Mouse (Mus musculus): ENCODE measurements at regions not wholly inside any gene's neighbourhood (a gene's known extent, or its start where the extent isn't known, plus 50 kb on each side); places are given as distances from the start of the nearest gene placed in this dataset.
A peak's percentile ranks its signal among the peaks of the same experiment; 100 is the strongest.

GRCm38 (mm10) chr10:111897361-111897760 lies 75.1 kb upstream of the Krr1 start:
- Histone ChIP-seq H3K36me3 (ENCODE audit: control insufficient read depth, insufficient read depth) (no peaks in the 10 kb centered on the region), H3K27me3 (ENCODE audit: control insufficient read depth, insufficient read depth, low read length) (no peaks in the 10 kb centered on the region), H3K9ac (ENCODE audit: low read length) (no peak overlapping the region), H3K4me2 (ENCODE audit: low read depth, low read length) (no peak overlapping the region), H3K9me3 (replicated peaks; ENCODE audit: control insufficient read depth, low read length) (no peaks in the 10 kb centered on the region), H3K27ac (ENCODE audit: low read length) (no peak overlapping the region), H3K4me1 (ENCODE audit: control insufficient read depth, insufficient read depth, low read length) (peaks cover 16% of the 10 kb centered on the region), H3K4me3 (ENCODE audit: low read length) (no peak overlapping the region)
- 42% methylated on average over 3 of the region's 3 CpGs for WGBS
- no peak for ATAC-seq (replicated peaks; ENCODE audit: extremely low read depth, insufficient read depth, low FRiP score)

DNA sequence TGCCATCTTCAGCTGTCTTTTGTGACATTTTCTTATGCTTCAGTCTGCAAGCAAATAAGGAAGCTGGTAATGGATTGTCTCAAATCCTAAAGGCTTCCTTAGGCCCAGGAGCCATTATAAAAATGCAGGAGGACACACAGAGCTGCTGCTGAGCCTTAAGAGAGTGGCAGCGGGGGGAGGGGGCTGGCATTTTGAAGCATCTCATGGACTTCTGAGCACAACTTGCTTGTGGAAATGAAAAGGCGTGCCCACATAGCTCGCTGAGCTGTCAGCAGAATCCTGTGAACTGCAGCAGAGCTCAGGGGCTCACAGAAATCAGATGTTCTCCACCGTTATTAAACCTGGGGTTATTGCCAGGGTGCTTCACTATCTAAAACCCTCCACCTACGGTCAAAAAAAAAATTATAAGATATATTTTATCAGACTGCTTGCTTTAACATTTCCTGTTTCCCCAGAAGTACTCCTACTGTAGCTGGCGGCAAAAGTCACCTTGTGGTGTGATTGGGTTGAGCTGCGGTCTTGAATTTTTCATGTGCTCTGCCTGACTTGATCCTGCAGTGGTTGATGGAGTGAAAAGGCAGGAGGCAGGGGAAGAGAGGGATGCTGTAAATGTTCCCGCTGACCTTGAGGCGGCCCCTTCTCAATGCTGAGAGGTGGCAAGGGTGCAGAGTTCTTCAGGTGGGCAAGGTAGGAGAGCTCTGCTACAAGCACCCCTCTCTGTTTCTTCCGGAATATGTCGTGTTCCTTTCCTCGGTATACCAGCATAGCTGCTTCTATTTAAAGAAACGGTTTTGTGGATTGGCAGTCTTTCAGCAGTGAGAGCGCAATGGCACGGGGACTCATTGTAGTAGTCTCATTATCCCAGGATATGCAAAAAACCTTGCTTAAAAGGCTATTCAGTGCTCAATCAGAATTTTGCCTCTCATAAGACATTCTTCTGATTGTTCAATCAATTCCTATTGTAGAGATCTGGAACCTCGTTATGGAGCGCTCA lies 71.4 kb upstream of the Krr1 start:
- H3K9ac ChIP-seq (ENCODE audit: low read length), result 0 out of 2 replicates have a peak overlapping the region, but pooled peaks have one; percentile 38
- H3K27me3 ChIP-seq (ENCODE audit: control insufficient read depth, insufficient read depth, low read length), result no peaks in the 10 kb centered on the region
- H3K27ac ChIP-seq (ENCODE audit: low read length), result peak overlapping the region; percentile 71
- no peak for ATAC-seq (replicated peaks; ENCODE audit: extremely low read depth, insufficient read depth, low FRiP score)
- H3K4me2 ChIP-seq (ENCODE audit: low read depth, low read length), result peak overlapping the region; percentile 55
- 41% methylated on average over 17 of the region's 17 CpGs for WGBS
- H3K9me3 ChIP-seq (replicated peaks; ENCODE audit: control insufficient read depth, low read length), result no peaks in the 10 kb centered on the region
- H3K4me1 ChIP-seq (ENCODE audit: control insufficient read depth, insufficient read depth, low read length), result peaks cover 10% of the 10 kb centered on the region
- H3K4me3 ChIP-seq (ENCODE audit: low read length), result peak overlapping the region; percentile 28
- H3K36me3 ChIP-seq (ENCODE audit: control insufficient read depth, insufficient read depth), result no peaks in the 10 kb centered on the region

DNA sequence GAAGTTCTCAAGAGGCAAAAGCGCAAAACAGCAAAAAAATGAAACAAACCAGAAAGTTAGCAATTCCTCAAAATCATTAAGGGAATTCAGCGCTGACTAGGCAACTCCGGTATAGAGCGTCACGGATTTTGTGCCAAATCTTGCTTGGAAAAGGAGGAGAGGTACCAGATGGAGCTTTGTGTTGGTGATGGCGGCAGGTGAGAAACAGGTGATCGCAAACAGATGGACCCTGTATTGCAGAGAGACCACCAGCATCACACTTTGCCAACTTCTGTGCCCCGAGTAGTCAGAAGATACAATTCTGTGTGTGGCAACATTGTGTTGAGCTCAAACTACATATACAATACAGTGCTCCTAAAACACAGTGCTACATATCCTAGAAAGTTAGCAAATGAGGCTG lies 68.5 kb upstream of the Krr1 start:
- H3K36me3 ChIP-seq (ENCODE audit: control insufficient read depth, insufficient read depth), result no peaks in the 10 kb centered on the region
- 94% methylated on average over 8 of the region's 8 CpGs for WGBS
- H3K4me3 ChIP-seq (ENCODE audit: low read length), result no peak overlapping the region
- ATAC-seq (replicated peaks; ENCODE audit: extremely low read depth, insufficient read depth, low FRiP score), result no peak
- H3K9me3 ChIP-seq (replicated peaks; ENCODE audit: control insufficient read depth, low read length), result no peaks in the 10 kb centered on the region
- peaks cover 10% of the 10 kb centered on the region for H3K4me1 ChIP-seq (ENCODE audit: control insufficient read depth, insufficient read depth, low read length)
- H3K9ac ChIP-seq (ENCODE audit: low read length), result no peak overlapping the region
- H3K4me2 ChIP-seq (ENCODE audit: low read depth, low read length), result no peak overlapping the region
- H3K27me3 ChIP-seq (ENCODE audit: control insufficient read depth, insufficient read depth, low read length), result no peaks in the 10 kb centered on the region
- no peak overlapping the region for H3K27ac ChIP-seq (ENCODE audit: low read length)

DNA sequence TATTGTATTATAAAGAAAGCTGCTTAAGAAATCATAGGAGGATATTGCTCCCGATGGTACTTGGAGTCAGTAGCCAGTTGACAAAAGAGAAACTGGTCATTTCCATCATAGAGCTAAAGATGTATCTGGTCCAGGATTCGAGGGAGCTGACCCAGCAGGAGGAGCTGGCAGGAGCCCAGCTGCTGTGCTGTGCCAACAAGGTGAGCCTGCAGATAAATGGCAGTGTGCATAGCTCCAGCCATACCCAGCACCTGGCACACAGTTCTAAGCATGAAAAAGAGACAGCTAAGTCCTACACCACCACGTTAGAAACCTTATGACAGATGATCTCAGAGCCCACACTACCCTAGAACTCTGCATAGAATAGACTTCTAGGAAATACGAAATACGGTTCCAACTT lies 64.6 kb upstream of the Krr1 start:
- Histone ChIP-seq H3K4me1 (ENCODE audit: control insufficient read depth, insufficient read depth, low read length) (no peaks in the 10 kb centered on the region), H3K27me3 (ENCODE audit: control insufficient read depth, insufficient read depth, low read length) (no peaks in the 10 kb centered on the region), H3K27ac (ENCODE audit: low read length) (no peak overlapping the region), H3K4me3 (ENCODE audit: low read length) (no peak overlapping the region), H3K36me3 (ENCODE audit: control insufficient read depth, insufficient read depth) (no peaks in the 10 kb centered on the region), H3K9me3 (replicated peaks; ENCODE audit: control insufficient read depth, low read length) (no peaks in the 10 kb centered on the region), H3K9ac (ENCODE audit: low read length) (no peak overlapping the region), H3K4me2 (ENCODE audit: low read depth, low read length) (no peak overlapping the region)
- WGBS, result 64% methylated on average over 5 of the region's 5 CpGs
- no peak for ATAC-seq (replicated peaks; ENCODE audit: extremely low read depth, insufficient read depth, low FRiP score)

GRCm38 (mm10) chr10:111912561-111912960 lies 59.9 kb upstream of the Krr1 start:
- 93% methylated on average over 6 of the region's 6 CpGs for WGBS
- no peaks in the 10 kb centered on the region for H3K36me3 ChIP-seq (ENCODE audit: control insufficient read depth, insufficient read depth)

DNA sequence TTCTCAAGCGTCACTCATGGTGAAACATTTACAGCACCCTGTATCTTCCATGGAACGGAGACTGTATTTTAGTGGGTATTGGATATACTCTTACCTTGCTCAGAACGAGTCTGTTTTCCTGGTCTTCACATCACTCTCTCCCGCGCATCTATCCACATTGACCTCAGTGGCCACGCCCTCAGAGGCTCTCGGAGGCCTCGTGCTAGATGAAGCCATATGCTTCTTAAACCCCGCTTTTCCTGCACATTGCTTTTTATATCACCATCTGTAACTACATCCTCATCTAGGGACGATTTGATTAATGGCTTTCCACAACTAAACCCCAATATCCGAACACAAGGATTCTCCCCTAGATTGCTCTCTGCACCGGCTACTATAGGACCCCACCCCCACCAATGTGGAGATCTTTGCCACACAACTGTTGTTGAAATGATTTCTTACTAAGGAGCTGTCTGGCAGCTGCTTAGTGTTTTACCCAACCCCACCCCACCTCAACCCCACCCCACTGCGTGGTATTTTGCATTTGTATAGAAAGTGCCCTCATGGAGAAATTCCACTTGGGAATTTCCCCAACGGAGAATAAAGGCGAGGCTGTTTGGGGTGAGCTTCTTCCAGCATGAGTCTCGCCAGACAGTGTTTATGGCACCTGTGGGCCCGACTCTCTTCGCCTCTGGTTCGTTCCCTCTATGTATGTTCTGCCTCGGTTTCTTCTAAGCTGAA lies 59.2 kb upstream of the Krr1 start:
- H3K27ac ChIP-seq (ENCODE audit: low read length), result no peak overlapping the region
- WGBS, result 86% methylated on average over 20 of the region's 20 CpGs
- no peak overlapping the region for H3K4me3 ChIP-seq (ENCODE audit: low read length)
- no peak overlapping the region for H3K4me2 ChIP-seq (ENCODE audit: low read depth, low read length)
- H3K36me3 ChIP-seq (ENCODE audit: control insufficient read depth, insufficient read depth), result no peaks in the 10 kb centered on the region
- H3K9me3 ChIP-seq (replicated peaks; ENCODE audit: control insufficient read depth, low read length), result no peaks in the 10 kb centered on the region; the same call in none of the 2 replicates
- no peak overlapping the region for H3K9ac ChIP-seq (ENCODE audit: low read length)
- no peak for ATAC-seq (replicated peaks; ENCODE audit: extremely low read depth, insufficient read depth, low FRiP score)
- H3K27me3 ChIP-seq (ENCODE audit: control insufficient read depth, insufficient read depth, low read length), result no peaks in the 10 kb centered on the region
- H3K4me1 ChIP-seq (ENCODE audit: control insufficient read depth, insufficient read depth, low read length), result no peaks in the 10 kb centered on the region

More at GRCm38 (mm10) chr10:111912561-111912960, 59.9 kb upstream of the Krr1 start:
- Histone ChIP-seq H3K27ac (ENCODE audit: low read length) (no peak overlapping the region), H3K4me1 (ENCODE audit: control insufficient read depth, insufficient read depth, low read length) (no peaks in the 10 kb centered on the region), H3K9ac (ENCODE audit: low read length) (no peak overlapping the region), H3K9me3 (replicated peaks; ENCODE audit: control insufficient read depth, low read length) (no peaks in the 10 kb centered on the region; the same call in none of the 2 replicates), H3K27me3 (ENCODE audit: control insufficient read depth, insufficient read depth, low read length) (no peaks in the 10 kb centered on the region), H3K4me2 (ENCODE audit: low read depth, low read length) (no peak overlapping the region), H3K4me3 (ENCODE audit: low read length) (no peak overlapping the region)
- ATAC-seq (replicated peaks; ENCODE audit: extremely low read depth, insufficient read depth, low FRiP score), result no peak

GRCm38 (mm10) chr10:111914231-111914630 lies 58.2 kb upstream of the Krr1 start:
- H3K9me3 ChIP-seq (replicated peaks; ENCODE audit: control insufficient read depth, low read length), result no peaks in the 10 kb centered on the region; the same call in none of the 2 replicates
- no peak overlapping the region for H3K27ac ChIP-seq (ENCODE audit: low read length)
- H3K4me3 ChIP-seq (ENCODE audit: low read length), result no peak overlapping the region
- no peak overlapping the region for H3K4me2 ChIP-seq (ENCODE audit: low read depth, low read length)
- H3K4me1 ChIP-seq (ENCODE audit: control insufficient read depth, insufficient read depth, low read length), result no peaks in the 10 kb centered on the region
- H3K27me3 ChIP-seq (ENCODE audit: control insufficient read depth, insufficient read depth, low read length), result no peaks in the 10 kb centered on the region
- H3K9ac ChIP-seq (ENCODE audit: low read length), result no peak overlapping the region
- no peak for ATAC-seq (replicated peaks; ENCODE audit: extremely low read depth, insufficient read depth, low FRiP score)
- no peaks in the 10 kb centered on the region for H3K36me3 ChIP-seq (ENCODE audit: control insufficient read depth, insufficient read depth)
- 80% methylated on average over 4 of the region's 4 CpGs for WGBS

GRCm38 (mm10) chr10:111918071-111918507 lies 54.4 kb upstream of the Krr1 start:
- H3K4me1 ChIP-seq (ENCODE audit: control insufficient read depth, insufficient read depth, low read length), result no peaks in the 10 kb centered on the region; the same call in 1 of the 2 replicates
- no peak overlapping the region for H3K4me2 ChIP-seq (ENCODE audit: low read depth, low read length)
- no peak overlapping the region for H3K4me3 ChIP-seq (ENCODE audit: low read length)
- no peaks in the 10 kb centered on the region for H3K27me3 ChIP-seq (ENCODE audit: control insufficient read depth, insufficient read depth, low read length)
- no peak overlapping the region for H3K9ac ChIP-seq (ENCODE audit: low read length)
- H3K9me3 ChIP-seq (replicated peaks; ENCODE audit: control insufficient read depth, low read length), result no peaks in the 10 kb centered on the region; the same call in none of the 2 replicates
- 91% methylated on average over 3 of the region's 3 CpGs for WGBS
- no peak for ATAC-seq (replicated peaks; ENCODE audit: extremely low read depth, insufficient read depth, low FRiP score)
- H3K36me3 ChIP-seq (ENCODE audit: control insufficient read depth, insufficient read depth), result no peaks in the 10 kb centered on the region
- no peak overlapping the region for H3K27ac ChIP-seq (ENCODE audit: low read length)

DNA sequence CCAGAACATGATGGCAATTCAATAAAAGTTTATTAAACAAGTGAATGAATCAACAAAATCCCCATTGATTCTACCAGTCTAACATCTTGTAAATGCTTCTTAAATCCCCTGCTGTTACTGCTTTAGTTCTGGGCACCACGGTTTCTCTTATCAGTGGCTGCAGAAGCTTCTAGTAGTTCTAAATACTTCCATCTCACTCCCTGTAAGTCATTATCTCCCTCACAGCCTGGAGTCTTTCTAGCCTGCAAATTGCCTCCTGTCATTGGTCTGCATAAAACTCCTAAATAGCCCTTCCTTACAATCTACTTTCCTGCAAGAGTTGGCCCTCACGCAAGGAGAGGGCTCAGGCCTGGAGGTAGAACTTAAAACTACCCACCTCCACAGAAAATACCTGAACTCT lies 53.0 kb upstream of the Krr1 start:
- Histone ChIP-seq H3K4me3 (ENCODE audit: low read length) (no peak overlapping the region), H3K36me3 (ENCODE audit: control insufficient read depth, insufficient read depth) (no peaks in the 10 kb centered on the region), H3K27ac (ENCODE audit: low read length) (no peak overlapping the region), H3K4me1 (ENCODE audit: control insufficient read depth, insufficient read depth, low read length) (no peaks in the 10 kb centered on the region; the same call in 1 of the 2 replicates), H3K4me2 (ENCODE audit: low read depth, low read length) (no peak overlapping the region), H3K27me3 (ENCODE audit: control insufficient read depth, insufficient read depth, low read length) (no peaks in the 10 kb centered on the region), H3K9me3 (replicated peaks; ENCODE audit: control insufficient read depth, low read length) (no peaks in the 10 kb centered on the region; the same call in 1 of the 2 replicates), H3K9ac (ENCODE audit: low read length) (no peak overlapping the region)
- no peak for ATAC-seq (replicated peaks; ENCODE audit: extremely low read depth, insufficient read depth, low FRiP score)
- WGBS, result 51% methylated on average over 2 of the region's 2 CpGs

Data from heart, embryonic 16.5 days (tissue).